19 mouse cellular contexts compared by ENCODE assay signal in the genomic region with DNA sequence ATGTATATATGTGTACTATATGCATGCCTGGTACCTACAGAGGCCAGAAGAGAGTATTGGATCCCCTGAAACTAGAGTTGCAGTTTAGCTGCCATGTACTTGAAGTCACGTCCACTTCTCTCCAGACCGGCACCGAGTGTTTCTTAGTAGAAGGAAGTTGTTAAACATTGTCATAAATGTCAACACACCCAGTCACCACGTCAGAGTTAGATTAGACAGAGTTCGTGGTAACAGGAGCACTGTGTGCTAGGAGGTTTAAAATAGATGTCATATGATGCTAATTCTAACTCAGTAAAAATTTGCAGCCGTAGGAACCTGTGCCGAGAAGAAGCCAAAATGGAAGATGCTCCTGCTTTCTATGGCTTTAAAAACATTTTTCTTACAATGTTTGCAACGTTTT. TPM values are rescaled to one million over a fixed set of nuclear protein-coding genes. Genes with fewer than 3 reads are reported as not detected.
DNase-seq lines count a peak whose midpoint lies in the region; ATAC-seq and TF ChIP-seq lines count a peak whose summit lies in the region.
"Had no signal": no experiment of that assay in that cellular context is flagged by ENCODE, and none has a peak within 500 bp of the region (broad histone marks: within the 10 kb centered on the region; RNA-seq: fewer than 3 reads in every experiment).

A gene (plus strand): TSS at position 286 of the 400 bp plus-strand sequence.

- no peak for TF ChIP-seq CTCF in testis, adult 2 months (IDR thresholded peaks at IDR 0.05; ENCODE audit: control insufficient read depth, insufficient read depth, insufficient replicate concordance, low read depth, low read length)

- H3K27me3 ChIP-seq in testis, adult 2 months (ENCODE audit: control insufficient read depth, insufficient read depth, low read length), result no peaks in the 10 kb centered on the region
- H3K27me3 ChIP-seq in intestine, embryonic 15.5 days (replicated peaks), result no peaks in the 10 kb centered on the region
- H3K27me3 ChIP-seq: forebrain, embryonic 15.5 days had no signal

- peak within 1 kb of the TSS; percentile 50 for H3K4me3 ChIP-seq in testis, adult 2 months (ENCODE audit: control insufficient read depth, low read depth, low read length)
- no peak within 1 kb of the TSS for H3K4me3 ChIP-seq in intestine, embryonic 15.5 days (replicated peaks)
- H3K4me3 ChIP-seq: forebrain, embryonic 15.5 days; hindbrain, embryonic 12.5 days; megakaryocyte, embryonic 14.5 days had no signal

- no peaks in the 10 kb centered on the region for H3K36me3 ChIP-seq in testis, adult 2 months (ENCODE audit: control insufficient read depth, insufficient read depth, low read length)
- H3K36me3 ChIP-seq in intestine, embryonic 15.5 days, result no peaks in the 10 kb centered on the region

- intact Hi-C loops in left cerebral cortex, postnatal 10 days (cut with DNase I), result no loop called here

- no peak within 1 kb of the TSS for H3K9ac ChIP-seq in intestine, embryonic 15.5 days
- H3K9ac ChIP-seq: forebrain, embryonic 15.5 days; hindbrain, embryonic 12.5 days had no signal

- DNase-seq in gastrocnemius, adult 18-20 months (ENCODE audit: low spot score), result peak; percentile 40
- DNase-seq in gastrocnemius, postnatal 10 days, result no peak
- no peak for DNase-seq in testis, postnatal 10 days (ENCODE audit: low spot score)
- no peak for DNase-seq in thymus, postnatal 4 days
- DNase-seq in left cerebral cortex, postnatal 10 days (ENCODE audit: extremely low spot score in 1 of 2, low spot score in 2 of 2), result no peak
- no peak for DNase-seq in spleen, postnatal 10 days (ENCODE audit: low spot score in 2 of 2)
- DNase-seq: cerebellum, adult 2 months; kidney, adult 11 months; liver; lung, adult 2 months; right cerebral cortex, postnatal 14 days had no signal

- TF ChIP-seq POLR2A in testis, adult 2 months (IDR thresholded peaks at IDR 0.05; ENCODE audit: control insufficient read depth, low read depth, low read length), result no peak

- H3K9me3 ChIP-seq in intestine, embryonic 15.5 days, result no peaks in the 10 kb centered on the region
- H3K9me3 ChIP-seq: forebrain, embryonic 15.5 days; hindbrain, embryonic 12.5 days; megakaryocyte, embryonic 14.5 days had no signal

- H3K27ac ChIP-seq in testis, adult 2 months (ENCODE audit: control insufficient read depth, insufficient read depth, low read depth, low read length), result no peak within 1 kb of the TSS
- H3K27ac ChIP-seq in intestine, embryonic 15.5 days, result no peak within 1 kb of the TSS
- H3K27ac ChIP-seq: forebrain, embryonic 15.5 days; hindbrain, embryonic 12.5 days had no signal

- H3K4me1 ChIP-seq in testis, adult 2 months (ENCODE audit: control insufficient read depth, insufficient read depth, low read length), result no peaks in the 10 kb centered on the region
- H3K4me1 ChIP-seq in intestine, embryonic 15.5 days (replicated peaks), result no peaks in the 10 kb centered on the region
- H3K4me1 ChIP-seq: forebrain, embryonic 15.5 days; hindbrain, embryonic 12.5 days had no signal

- WGBS in intestine, embryonic 15.5 days, result 54% methylated on average over 8 of the region's 8 CpGs

- no peak within 1 kb of the TSS for H3K4me2 ChIP-seq in intestine, embryonic 15.5 days (replicated peaks)
- H3K4me2 ChIP-seq: forebrain, embryonic 15.5 days; hindbrain, embryonic 12.5 days had no signal

- ATAC-seq in intestine, embryonic 15.5 days, result peak; percentile 88
- ATAC-seq: forebrain, embryonic 15.5 days had no signal

RNA-seq across cellular contexts. Expression of the gene that starts here (rescaled TPM):
- 100 to 1,000 TPM; 152 to 195 TPM for total RNA-seq in gastrocnemius, adult 18-20 months (2021)
- total RNA-seq in gastrocnemius, postnatal 10 days (2021), result 10 to 100 TPM in 1 of 2 experiments, 1 to 10 TPM in 1; 9.3 to 17.8 TPM
- 0.22 and 2.1 TPM in 2 replicates for polyA plus RNA-seq in testis, adult 2 months (2012; rRNA removed)
- 0.10 and 0.27 TPM in 2 replicates for polyA plus RNA-seq in intestine, embryonic 15.5 days (2015; fragmentation: Nextera tagmentation; extraction: Ambion mirVana)
- total RNA-seq in left cerebral cortex, postnatal 10 days (2021), result 1 to 10 TPM; 2.8 to 3.4 TPM
- total RNA-seq: monocyte, adult 5-6 weeks had no signal
- polyA plus RNA-seq: brain, embryonic 14.5 days; hindbrain, embryonic 12.5 days; thymus, postnatal 0 days had no signal

Comparison
In these comparisons a context has a peak if more than half of its experiments do, and no peak if none do; other contexts are left out.
1. RNA of the gene that starts here (total RNA-seq): 152 to 195 TPM in gastrocnemius, adult 18-20 months; 9.3 to 17.8 TPM in gastrocnemius, postnatal 10 days and 2.8 to 3.4 TPM in left cerebral cortex, postnatal 10 days; every median in the first group is over 4 times any median in the second.
2. Peak in ATAC-seq in intestine, embryonic 15.5 days; RNA of the gene not detected or under 1 TPM.